Mouse (Mus musculus) layer of hippocampus, adult 9-11 months (tissue): ENCODE results near the gene Msl1.

Experiments
- DNase-seq: peaks from one replicate; pipeline ENCODE4 v3.0.0; 2022

The Msl1 gene

GRCm38 (mm10) chr11:98764746-98765145, 30.6 kb upstream of the Msl1 start:
- no peak for DNase-seq

- DNase-seq: no peak
Measured at GRCm38 (mm10) chr11:98765421-98766309, 29.7 kb upstream of the Msl1 start.

- DNase-seq: no peak
Measured at GRCm38 (mm10) chr11:98766346-98766745, 29.0 kb upstream of the Msl1 start.

GRCm38 (mm10) chr11:98766816-98767215, 28.5 kb upstream of the Msl1 start:
- no peak for DNase-seq

GRCm38 (mm10) chr11:98767276-98767675, 28.0 kb upstream of the Msl1 start:
- DNase-seq: no peak

GRCm38 (mm10) chr11:98767713-98768112, 27.6 kb upstream of the Msl1 start:
- no peak for DNase-seq

GRCm38 (mm10) chr11:98768127-98769006, 26.9 kb upstream of the Msl1 start:
- DNase-seq: no peak

- peak; percentile 12 for DNase-seq
Measured at GRCm38 (mm10) chr11:98769007-98769954, 26.0 kb upstream of the Msl1 start.

- DNase-seq: peak; percentile 85
Measured at GRCm38 (mm10) chr11:98770096-98770975, 25.0 kb upstream of the Msl1 start.

GRCm38 (mm10) chr11:98771131-98771530, 24.2 kb upstream of the Msl1 start:
- peak; percentile 38 for DNase-seq

GRCm38 (mm10) chr11:98771844-98772525, 23.3 kb upstream of the Msl1 start:
- peak; percentile 25 for DNase-seq

- peak; percentile 67 for DNase-seq
Measured at GRCm38 (mm10) chr11:98772667-98773171, 22.6 kb upstream of the Msl1 start.

- peak; percentile 100 for DNase-seq
Measured at GRCm38 (mm10) chr11:98773635-98774295, 21.6 kb upstream of the Msl1 start.

- DNase-seq: no peak
Measured at GRCm38 (mm10) chr11:98774582-98775347, 20.6 kb upstream of the Msl1 start, which contains the start of gene Nr1d1. Gene Nr1d1 (minus strand): TSS chr11:98775333.

GRCm38 (mm10) chr11:98775348-98776051, 19.8 kb upstream of the Msl1 start:
- peak; percentile 100 for DNase-seq

GRCm38 (mm10) chr11:98776052-98776764, 19.1 kb upstream of the Msl1 start:
- DNase-seq: no peak

- DNase-seq: no peak
Measured at GRCm38 (mm10) chr11:98776843-98777590, 18.3 kb upstream of the Msl1 start.
